Mouse (Mus musculus) heart, adult 2 months (tissue): ENCODE measurements at regions not wholly inside any gene's neighbourhood (a gene's known extent, or its start where the extent isn't known, plus 50 kb on each side); places are given as distances from the start of the nearest gene placed in this dataset.

Source experiments
- CTCF ChIP-seq: fragments of 200-600 bp; IDR thresholded peaks from 2 replicates; pipeline ENCODE4 v1.8.1; 2022; ENCODE audit warnings: antibody characterized with exemption, mild to moderate bottlenecking, moderate library complexity
- EP300 ChIP-seq: fragments of 200-500 bp; IDR thresholded peaks from 2 replicates; pipeline ENCODE4 v1.6.1; 2011; ENCODE audit warnings: low read depth, low read length, control low read depth; ENCODE audit not compliant: insufficient read depth
- POLR2A ChIP-seq: fragments of 200-500 bp; IDR thresholded peaks from 2 replicates; pipeline ENCODE4 v1.6.1; 2011; ENCODE audit warnings: mild to moderate bottlenecking, low read depth, low read length, control low read depth; ENCODE audit not compliant: insufficient read depth

DNA sequence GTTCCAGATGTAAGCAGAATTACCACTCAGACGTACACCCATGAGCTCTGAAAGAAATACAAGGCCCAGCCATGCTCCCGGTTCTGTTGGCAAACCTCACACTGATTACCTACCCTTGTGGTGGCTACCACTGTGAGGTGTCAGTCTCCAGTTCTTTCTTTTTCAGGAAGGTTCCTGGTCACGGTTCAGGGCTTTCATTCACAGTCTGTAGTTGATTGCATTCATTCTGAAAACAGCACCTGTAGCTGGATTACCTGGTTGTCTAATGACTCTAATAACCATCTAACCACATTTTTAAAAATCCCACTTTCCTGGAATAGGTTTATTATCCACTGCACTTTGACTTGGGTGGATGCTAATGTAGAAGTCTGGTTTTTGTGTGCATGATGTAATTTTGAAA, 139.8 kb upstream of the Tet2 start:
- TF ChIP-seq CTCF (no peak), POLR2A (no peak), EP300 (no peak)
